Mouse (Mus musculus) hindbrain, embryonic 12.5 days (tissue): ENCODE data around the gene Scrt2. TPM values are rescaled to one million over a fixed set of nuclear protein-coding genes. Genes with fewer than 3 reads are reported as not detected.

Experiments
- ATAC-seq: fragments of 200-750 bp; cut with Nextera tagmentation; 2 replicates; pipeline ENCODE4 v1.8.0; 2017; ENCODE audit warnings: moderate TSS enrichment; ENCODE audit not compliant: low FRiP score
- H3K27ac ChIP-seq: fragments of 300-500 bp; sonication (generic); 2 replicates; pipeline ENCODE4 v1.5.1; 2016; ENCODE audit warnings: mild to moderate bottlenecking
- H3K27me3 ChIP-seq: fragments of 300-500 bp; sonication (generic); 2 replicates; pipeline ENCODE4 v1.6.1; 2016; ENCODE audit warnings: mild to moderate bottlenecking
- H3K36me3 ChIP-seq: fragments of 300-500 bp; sonication (generic); 2 replicates; pipeline ENCODE4 v1.6.1; 2016; ENCODE audit warnings: mild to moderate bottlenecking
- H3K4me1 ChIP-seq: fragments of 300-500 bp; sonication (generic); 2 replicates; pipeline ENCODE4 v1.6.1; 2016
- H3K4me2 ChIP-seq: fragments of 300-500 bp; sonication (generic); replicated peaks from 2 replicates; pipeline ENCODE4 v1.6.1; 2016; ENCODE audit warnings: mild to moderate bottlenecking
- H3K4me3 ChIP-seq: fragments of 300-500 bp; sonication (generic); 2 replicates; pipeline ENCODE4 v1.5.1; 2016; ENCODE audit warnings: mild to moderate bottlenecking
- H3K9ac ChIP-seq: fragments of 300-500 bp; sonication (generic); 2 replicates; pipeline ENCODE4 v1.6.1; 2016; ENCODE audit warnings: mild to moderate bottlenecking, moderate library complexity
- H3K9me3 ChIP-seq: fragments of 300-500 bp; sonication (generic); replicated peaks from 2 replicates; pipeline ENCODE4 v1.6.1; 2016; ENCODE audit warnings: mild to moderate bottlenecking
- WGBS: fragments of 180-500 bp; shearing (Covaris S2); methylation state at CpG from one replicate; pipeline ENCODE4 v1.1.7; 2016; 5-methylcytosine and 5-hydroxymethylcytosine counted together
- polyA plus RNA-seq: library from polyadenylated mRNA; unstranded; fragments of >200 nt; fragmentation: Nextera tagmentation; extraction: Ambion mirVana; gene quantifications from 2 replicates; pipeline ENCODE4 v1.2.1, GENCODE M21; 2016

Scrt2 gene
- polyA plus RNA-seq, 1 experiment from 2014 or later: 26.8 TPM

DNA sequence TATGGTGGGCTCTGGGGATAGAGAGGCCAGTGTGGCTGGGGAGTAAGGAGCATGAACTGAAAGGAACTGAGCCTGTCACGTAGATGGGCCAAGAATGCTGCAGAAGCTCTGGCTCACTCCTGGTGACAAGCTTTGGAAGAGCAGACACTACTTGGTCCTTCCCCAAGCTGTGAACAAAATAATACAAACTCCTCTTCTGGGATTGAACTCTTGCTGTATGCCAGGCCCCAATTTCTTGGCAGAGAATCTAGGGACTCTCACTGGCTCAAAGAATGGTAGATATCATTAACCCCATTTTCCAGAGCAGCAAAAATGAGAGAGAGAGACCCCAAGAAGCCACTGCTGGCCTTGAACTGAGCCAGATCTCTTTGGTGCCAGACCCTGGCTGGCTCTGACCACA, 60.2 kb downstream of the Scrt2 start:
- peaks cover 47% of the 10 kb centered on the region for H3K27me3 ChIP-seq
- peak overlapping the region; percentile 66 for H3K27ac ChIP-seq
- H3K36me3 ChIP-seq: no peaks in the 10 kb centered on the region
- H3K9ac ChIP-seq: no peak overlapping the region
- H3K4me2 ChIP-seq: peak overlapping the region; percentile 91
- peaks cover 47% of the 10 kb centered on the region for H3K4me1 ChIP-seq
- 29% methylated on average over 1 of the region's 1 CpGs for WGBS
- no peaks in the 10 kb centered on the region for H3K9me3 ChIP-seq
- ATAC-seq: no peak
- H3K4me3 ChIP-seq: peak overlapping the region; percentile 29

DNA sequence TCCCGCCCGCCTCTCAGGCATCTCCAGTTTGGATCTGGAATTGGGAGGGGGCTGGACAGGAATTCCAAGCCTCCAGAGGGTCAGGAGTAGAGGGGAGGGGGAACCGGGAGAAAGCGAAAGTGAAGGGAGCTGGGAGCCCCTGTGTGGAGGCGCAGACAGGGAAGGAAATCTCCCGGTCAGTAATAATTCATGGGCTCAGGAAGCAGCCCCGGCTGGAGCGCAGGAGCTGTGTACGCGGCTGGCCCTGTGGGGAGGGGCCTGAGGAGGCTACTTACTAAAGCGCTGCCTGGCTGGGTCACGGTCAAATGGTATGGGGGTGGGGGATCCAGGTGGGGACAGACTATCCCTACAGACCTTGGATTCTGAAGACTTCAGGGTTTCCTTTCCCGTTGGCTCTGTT, 60.7 kb downstream of the Scrt2 start:
- peak overlapping the region; percentile 66 for H3K27ac ChIP-seq
- ATAC-seq: peak; percentile 42
- peak overlapping the region; percentile 35; the same call in 1 of the 2 replicates for H3K9ac ChIP-seq
- peaks cover 52% of the 10 kb centered on the region for H3K27me3 ChIP-seq
- no peaks in the 10 kb centered on the region for H3K9me3 ChIP-seq
- H3K4me1 ChIP-seq: peaks cover 48% of the 10 kb centered on the region
- no peaks in the 10 kb centered on the region for H3K36me3 ChIP-seq
- WGBS: under 1% methylated on average over 13 of the region's 13 CpGs
- peak overlapping the region; percentile 91 for H3K4me2 ChIP-seq
- H3K4me3 ChIP-seq: peak overlapping the region; percentile 29

DNA sequence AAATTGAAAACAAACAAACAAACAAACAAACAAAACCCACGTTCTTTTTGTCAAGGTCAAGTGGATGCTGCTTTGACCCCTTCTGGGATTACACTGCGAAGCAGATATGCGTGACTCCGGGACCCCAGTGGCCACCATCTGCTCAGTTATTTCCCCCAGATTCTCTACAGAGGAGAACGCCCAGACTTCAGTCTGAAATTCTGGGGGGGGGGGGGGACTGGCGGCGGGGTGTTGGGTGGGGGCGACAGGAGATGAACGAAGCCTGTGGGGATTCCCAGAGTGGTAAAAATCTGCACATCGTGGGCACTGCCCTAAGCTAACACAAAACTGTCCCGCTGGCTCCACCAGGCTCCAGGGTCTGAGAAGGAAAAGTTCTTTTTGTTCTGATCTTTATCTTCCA, 61.2 kb downstream of the Scrt2 start:
- Histone ChIP-seq H3K4me3 (no peak overlapping the region), H3K4me2 (peak overlapping the region; percentile 91), H3K9me3 (no peaks in the 10 kb centered on the region), H3K36me3 (no peaks in the 10 kb centered on the region), H3K27me3 (peaks cover 56% of the 10 kb centered on the region), H3K27ac (peak overlapping the region; percentile 66), H3K9ac (no peak overlapping the region), H3K4me1 (peaks cover 50% of the 10 kb centered on the region)
- 3% methylated on average over 11 of the region's 11 CpGs for WGBS
- ATAC-seq: no peak

DNA sequence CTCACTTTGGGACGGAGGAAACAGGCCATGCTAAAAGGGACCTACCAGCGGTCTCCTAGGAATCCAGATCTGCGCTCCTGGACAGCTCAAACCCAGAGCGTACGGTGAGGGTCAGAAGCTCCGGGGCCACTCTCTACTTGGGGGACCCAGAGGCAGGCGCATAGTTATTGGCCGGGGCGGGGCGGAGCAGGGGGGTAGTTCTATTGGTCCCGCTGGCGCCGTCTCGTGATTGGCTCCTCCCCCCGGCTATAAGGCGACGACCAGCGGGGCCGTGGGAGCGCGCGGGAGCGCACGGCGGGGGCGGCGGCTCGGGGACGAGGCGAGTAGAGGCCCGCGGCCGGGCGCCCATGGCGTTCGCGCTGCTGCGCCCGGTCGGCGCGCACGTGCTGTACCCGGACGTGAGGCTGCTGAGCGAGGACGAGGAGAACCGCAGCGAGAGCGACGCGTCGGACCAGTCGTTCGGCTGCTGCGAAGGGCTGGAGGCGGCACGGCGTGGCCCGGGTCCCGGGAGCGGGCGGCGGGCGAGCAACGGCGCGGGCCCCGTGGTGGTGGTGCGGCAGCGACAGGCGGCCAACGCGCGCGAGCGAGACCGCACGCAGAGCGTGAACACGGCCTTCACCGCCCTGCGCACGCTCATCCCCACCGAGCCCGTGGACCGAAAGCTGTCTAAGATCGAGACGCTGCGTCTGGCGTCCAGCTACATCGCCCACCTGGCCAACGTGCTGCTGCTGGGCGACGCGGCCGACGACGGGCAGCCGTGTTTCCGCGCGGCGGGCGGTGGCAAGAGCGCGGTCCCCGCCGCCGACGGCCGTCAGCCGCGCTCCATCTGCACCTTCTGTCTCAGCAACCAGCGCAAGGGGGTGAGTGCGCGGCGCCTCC, 62.2 kb downstream of the Scrt2 start, which contains the start of gene Tcf15:
Gene Tcf15 (plus strand): TSS at position 283 of the 879 bp plus-strand sequence.
- no peaks in the 10 kb centered on the region for H3K9me3 ChIP-seq
- H3K27ac ChIP-seq: peak within 1 kb of the TSS; percentile 66
- H3K36me3 ChIP-seq: no peaks in the 10 kb centered on the region
- peak within 1 kb of the TSS; percentile 91 for H3K4me2 ChIP-seq
- peak; percentile 72 for ATAC-seq
- peak within 1 kb of the TSS; percentile 58 for H3K9ac ChIP-seq
- peaks cover 53% of the 10 kb centered on the region for H3K4me1 ChIP-seq
- H3K27me3 ChIP-seq: peaks cover 56% of the 10 kb centered on the region
- H3K4me3 ChIP-seq: peak within 1 kb of the TSS; percentile 55
- under 1% methylated on average over 87 of the region's 118 CpGs for WGBS

DNA sequence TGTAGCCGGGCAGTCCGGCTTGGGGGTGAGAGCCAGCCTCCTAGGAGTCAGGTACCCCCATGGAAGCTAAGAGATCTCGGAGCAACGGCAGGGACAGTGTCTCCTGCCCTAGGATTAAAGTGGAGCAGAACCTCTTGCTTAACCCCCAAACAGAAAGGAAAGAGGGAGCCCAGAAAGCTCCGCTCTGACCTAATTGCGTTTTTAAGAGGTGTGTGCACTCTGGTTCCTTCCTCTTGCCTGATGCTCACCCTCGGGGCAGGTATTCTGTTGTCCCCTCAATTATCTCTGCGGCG, 62.8 kb downstream of the Scrt2 start:
- no peaks in the 10 kb centered on the region for H3K9me3 ChIP-seq
- peak overlapping the region; percentile 91 for H3K4me2 ChIP-seq
- WGBS: 17% methylated on average over 9 of the region's 9 CpGs
- peaks cover 51% of the 10 kb centered on the region for H3K4me1 ChIP-seq
- peaks cover 56% of the 10 kb centered on the region for H3K27me3 ChIP-seq
- H3K36me3 ChIP-seq: no peaks in the 10 kb centered on the region
- no peak for ATAC-seq
- peak overlapping the region; percentile 55 for H3K4me3 ChIP-seq
- no peak overlapping the region for H3K27ac ChIP-seq
- peak overlapping the region; percentile 58 for H3K9ac ChIP-seq

DNA sequence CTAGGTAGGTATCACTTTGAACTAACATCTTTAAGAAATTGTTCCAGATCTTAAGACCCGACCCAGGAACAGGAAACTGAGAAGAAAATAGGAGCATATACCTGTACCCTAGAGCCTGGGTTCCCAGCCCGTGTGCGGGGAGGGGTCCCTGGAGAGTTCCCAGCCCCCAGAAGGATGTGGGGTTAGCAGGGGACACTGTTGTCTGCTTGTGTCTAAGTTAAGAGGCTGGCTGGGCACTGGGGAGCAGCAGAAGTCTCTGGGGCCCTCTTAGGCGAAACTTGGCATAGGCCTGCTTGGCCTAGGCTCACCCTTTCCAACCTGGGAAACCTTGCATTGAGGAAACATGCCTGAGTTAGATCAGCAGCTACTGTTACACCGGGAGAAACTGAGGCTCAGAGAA, 63.2 kb downstream of the Scrt2 start:
- no peak overlapping the region for H3K27ac ChIP-seq
- no peak overlapping the region for H3K9ac ChIP-seq
- peak overlapping the region; percentile 91 for H3K4me2 ChIP-seq
- H3K4me3 ChIP-seq: peak overlapping the region; percentile 55
- no peaks in the 10 kb centered on the region for H3K36me3 ChIP-seq
- WGBS: 59% methylated on average over 5 of the region's 5 CpGs
- H3K4me1 ChIP-seq: peaks cover 48% of the 10 kb centered on the region
- peaks cover 56% of the 10 kb centered on the region for H3K27me3 ChIP-seq
- H3K9me3 ChIP-seq: no peaks in the 10 kb centered on the region
- ATAC-seq: no peak

Other genes starting within 250 kb of the Scrt2 start
- gene Rspo4, start 238.6 kb upstream of the Scrt2 start, polyA plus RNA-seq: 0.40 and 0.48 TPM in 2 replicates
- 0.14 and 0.20 TPM in 2 replicates for gene Angpt4, start 170.3 kb upstream of the Scrt2 start, polyA plus RNA-seq
- 78.6 and 86.0 TPM in 2 replicates for gene Fam110a, start 101.3 kb upstream of the Scrt2 start, polyA plus RNA-seq
- 1.5 TPM in 2 replicates for gene Slc52a3, start 85.0 kb upstream of the Scrt2 start, polyA plus RNA-seq
- 13.8 and 15.3 TPM in 2 replicates for gene Srxn1, start 24.0 kb downstream of the Scrt2 start, polyA plus RNA-seq
- 8.8 and 9.9 TPM in 2 replicates for gene Tcf15, start 62.0 kb downstream of the Scrt2 start, polyA plus RNA-seq
- 88.4 and 90.6 TPM in 2 replicates for gene Csnk2a1, start 145.3 kb downstream of the Scrt2 start, polyA plus RNA-seq
- gene Tbc1d20, start 212.3 kb downstream of the Scrt2 start, polyA plus RNA-seq: 41.5 and 43.5 TPM in 2 replicates